Mouse (Mus musculus): ENCODE results near the gene Ssbp2.

The Ssbp2 gene

DNA sequence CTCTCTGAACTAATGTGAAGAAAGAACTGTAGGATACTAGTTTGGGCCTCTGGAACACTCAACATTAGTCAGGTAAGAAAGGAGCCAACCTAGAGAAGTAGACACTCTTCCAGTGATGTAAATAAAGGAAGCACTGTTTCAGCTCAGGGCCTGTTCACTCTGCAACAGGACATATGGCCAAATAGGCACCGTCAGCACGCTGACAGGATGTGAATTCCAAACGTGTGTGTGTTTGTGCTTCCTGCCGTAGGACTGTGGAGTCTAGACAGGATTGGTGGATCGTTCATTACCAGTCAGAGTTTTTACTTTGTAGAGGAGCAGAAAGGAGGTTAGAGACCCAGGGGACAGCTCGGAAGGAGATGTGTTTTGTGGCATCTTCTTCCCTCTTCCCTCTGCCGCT is 174.0 kb downstream of the Ssbp2 start:
- DNase-seq (ENCODE audit: low spot score) = no peak

DNA sequence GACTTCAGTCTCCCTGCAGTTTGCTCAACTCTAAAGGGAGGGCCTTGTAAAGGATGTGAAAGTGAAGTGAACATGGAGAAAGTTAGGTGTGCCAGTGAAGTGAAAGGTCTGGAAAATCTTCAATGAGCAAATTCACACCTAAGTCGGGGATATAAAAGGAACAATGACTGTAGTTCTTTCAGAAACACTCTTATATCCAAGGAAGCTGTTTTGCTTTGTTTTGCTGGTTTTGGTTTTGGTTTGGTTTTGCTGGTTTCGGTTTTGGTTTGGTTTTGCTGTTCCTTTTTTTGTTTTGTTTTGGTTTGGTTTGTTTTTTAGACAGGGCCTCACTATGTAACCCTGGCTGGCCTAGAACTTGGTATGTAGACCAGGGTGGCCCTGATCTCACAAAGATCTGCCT is 175.9 kb downstream of the Ssbp2 start:
- DNase-seq (ENCODE audit: low spot score) = no peak

DNA sequence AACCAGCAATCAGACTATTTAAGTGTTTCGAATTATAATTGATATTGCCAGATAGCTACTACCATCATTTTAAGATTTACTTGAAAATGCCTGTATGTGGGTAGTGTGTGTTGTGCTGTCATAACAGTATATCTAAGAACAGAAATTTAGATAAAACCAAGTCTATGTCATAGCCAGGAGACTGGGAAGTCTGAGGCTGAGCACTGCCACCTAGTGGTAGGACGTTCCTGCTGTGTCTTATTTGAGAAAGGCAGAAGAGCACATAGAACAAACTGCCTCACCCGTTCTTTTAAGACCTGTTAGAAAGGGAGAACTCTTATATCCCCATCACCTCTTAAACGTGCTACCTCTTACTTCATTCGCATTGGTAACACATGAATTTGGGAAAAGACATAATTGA is 176.7 kb downstream of the Ssbp2 start:
- DNase-seq (ENCODE audit: low spot score) = peak; percentile 88

DNA sequence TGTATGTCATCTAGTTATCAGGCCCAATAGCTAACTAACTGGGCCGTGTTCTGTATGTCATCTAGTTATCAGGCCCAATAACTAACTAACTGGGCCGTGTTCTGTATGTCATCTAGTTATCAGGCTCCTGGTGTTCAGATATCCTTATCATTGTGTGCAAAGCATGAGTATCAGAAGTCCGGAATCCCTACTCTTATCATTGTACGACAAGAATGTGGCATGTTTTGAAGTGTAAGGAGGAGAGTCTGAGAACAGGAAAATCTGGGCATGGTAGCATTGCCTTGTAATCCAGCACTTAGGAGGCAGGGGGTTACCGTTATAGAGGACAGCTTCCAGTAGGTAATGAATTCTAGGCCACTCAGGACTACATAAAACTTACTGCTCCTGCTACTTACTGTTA is 178.8 kb downstream of the Ssbp2 start:
- DNase-seq (ENCODE audit: low spot score) = no peak

DNA sequence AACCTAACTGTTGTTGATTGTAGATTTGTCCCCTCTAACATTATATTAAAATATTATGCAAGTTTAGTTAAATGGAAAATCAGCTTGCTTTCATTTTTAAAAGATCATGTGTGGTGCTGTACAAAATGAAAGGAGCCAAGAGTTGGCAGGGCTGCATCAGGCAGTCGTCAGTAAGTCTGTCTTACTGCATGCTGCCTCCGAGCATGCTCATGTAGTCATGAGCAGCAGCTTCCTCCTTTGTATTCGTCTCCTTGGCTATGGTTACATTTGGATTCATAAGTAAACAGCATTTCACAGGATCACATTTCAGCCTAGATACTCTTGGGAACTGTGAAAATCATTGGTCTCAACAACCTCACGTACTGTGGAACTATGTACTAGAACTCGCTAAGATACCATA is 180.1 kb downstream of the Ssbp2 start:
- no peak for DNase-seq (ENCODE audit: low spot score)

DNA sequence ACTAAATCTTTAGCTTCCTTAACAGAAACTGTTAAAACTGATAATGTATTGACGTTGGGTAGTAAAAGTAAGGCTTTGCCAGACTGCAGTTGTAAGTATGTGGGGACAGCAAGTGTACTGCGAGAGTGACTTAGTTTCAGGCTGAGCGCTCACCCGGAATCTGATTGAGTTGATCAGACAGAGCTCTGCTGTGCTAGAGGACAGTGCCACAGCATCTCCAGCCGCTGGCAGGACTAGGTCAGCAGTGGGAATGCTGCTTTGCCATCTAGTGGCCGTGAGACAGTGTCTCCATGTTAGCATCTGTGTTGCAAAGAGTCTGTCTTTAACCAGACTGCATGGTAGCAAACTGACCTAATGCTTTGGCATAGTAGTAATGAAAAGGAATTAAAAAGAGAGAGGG is 188.2 kb downstream of the Ssbp2 start:
- DNase-seq (ENCODE audit: low spot score) = peak; percentile 71

DNA sequence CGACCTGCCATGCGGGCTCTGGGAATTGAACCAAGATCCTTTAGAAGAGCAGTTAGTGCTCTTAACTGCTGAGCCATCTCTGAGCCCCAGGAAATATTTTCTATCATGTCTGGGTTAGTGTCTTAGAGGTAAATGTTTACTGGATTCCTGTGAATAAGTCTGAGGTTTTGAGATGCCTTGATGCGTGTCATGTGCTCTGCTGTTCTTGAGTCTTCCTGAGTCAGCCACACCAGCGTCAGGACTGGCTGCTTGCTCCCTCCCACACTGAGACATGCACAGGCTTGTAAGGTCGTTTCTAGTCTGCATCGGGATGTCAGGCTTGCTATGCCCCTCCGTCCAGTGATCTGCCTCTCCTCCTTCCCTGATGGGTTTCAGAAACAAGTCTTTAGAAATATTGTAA is 189.8 kb downstream of the Ssbp2 start:
- no peak for DNase-seq (ENCODE audit: low spot score)

DNA sequence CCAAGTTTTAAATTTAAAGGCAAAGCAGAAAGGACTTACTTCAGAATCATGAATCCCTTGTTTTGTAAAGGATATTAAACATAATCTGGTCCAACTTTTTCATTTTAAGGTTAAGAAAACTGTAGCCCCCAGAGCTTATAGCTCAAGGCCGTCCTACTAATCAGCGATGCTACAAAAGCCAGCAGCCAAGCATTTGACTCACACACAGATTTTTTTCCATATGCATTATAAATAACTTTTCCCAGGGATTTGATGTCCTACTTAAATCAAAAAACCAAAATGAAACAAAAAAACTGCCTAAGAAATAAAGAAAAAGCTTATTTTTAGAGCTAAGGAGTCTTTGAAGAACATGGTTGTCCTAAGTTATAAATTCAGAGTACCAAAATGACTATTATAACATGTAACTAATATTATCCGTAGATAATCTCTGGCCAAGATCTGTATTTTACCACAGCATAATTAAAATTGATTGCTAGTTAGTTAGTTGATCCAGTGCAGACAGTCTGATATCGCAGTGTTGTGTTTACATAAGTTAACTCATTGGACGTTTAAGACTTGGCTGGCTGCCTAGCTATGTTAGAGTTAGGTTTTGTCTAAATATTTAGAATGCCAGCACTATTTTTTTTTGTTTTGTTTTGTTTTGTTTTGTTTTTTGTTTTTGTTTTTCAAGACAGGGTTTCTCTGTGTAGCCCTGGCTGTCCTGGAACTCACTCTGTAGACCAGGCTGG is 201.1 kb downstream of the Ssbp2 start:
- no peak for DNase-seq (ENCODE audit: low spot score)

DNA sequence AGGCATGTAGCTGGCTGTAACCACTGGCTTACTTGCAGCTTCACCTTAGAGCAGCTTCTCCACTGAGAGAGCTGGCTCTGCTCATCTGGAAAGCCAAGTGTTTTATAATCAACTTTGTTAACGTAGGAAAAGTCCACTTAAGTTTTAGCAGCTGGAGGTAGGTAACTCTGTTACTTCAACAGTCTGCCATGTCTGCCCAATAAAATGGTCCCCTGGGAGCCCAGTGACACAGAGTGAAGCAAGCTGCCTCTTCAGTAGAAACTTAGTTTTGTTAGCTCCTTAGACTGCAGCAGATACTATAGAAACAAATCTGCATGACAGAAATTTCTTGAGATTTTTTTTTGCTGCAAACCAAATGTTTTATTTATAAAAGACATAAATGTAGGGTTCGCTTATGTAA is 202.7 kb downstream of the Ssbp2 start:
- peak; percentile 46 for DNase-seq (ENCODE audit: low spot score)

DNA sequence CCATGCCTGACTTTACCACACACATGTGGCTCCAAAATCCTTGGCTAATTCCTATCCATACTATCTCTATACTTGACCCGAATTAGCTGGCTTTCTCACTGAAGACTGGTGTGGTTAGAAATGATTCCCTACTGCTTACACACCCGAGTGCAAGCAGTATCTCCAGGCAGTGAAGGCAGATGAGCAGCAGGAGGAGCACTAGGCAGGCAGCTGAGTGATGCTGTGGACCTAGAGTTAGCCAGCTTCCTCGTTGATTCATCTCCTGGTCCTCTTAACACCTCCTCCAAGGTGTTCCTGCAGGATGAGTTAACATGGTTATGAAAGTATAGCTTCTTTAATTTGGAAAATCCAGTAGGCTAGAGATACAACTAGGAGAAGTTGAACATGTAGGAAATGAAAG is 213.2 kb downstream of the Ssbp2 start:
- no peak for DNase-seq (ENCODE audit: low spot score)

DNA sequence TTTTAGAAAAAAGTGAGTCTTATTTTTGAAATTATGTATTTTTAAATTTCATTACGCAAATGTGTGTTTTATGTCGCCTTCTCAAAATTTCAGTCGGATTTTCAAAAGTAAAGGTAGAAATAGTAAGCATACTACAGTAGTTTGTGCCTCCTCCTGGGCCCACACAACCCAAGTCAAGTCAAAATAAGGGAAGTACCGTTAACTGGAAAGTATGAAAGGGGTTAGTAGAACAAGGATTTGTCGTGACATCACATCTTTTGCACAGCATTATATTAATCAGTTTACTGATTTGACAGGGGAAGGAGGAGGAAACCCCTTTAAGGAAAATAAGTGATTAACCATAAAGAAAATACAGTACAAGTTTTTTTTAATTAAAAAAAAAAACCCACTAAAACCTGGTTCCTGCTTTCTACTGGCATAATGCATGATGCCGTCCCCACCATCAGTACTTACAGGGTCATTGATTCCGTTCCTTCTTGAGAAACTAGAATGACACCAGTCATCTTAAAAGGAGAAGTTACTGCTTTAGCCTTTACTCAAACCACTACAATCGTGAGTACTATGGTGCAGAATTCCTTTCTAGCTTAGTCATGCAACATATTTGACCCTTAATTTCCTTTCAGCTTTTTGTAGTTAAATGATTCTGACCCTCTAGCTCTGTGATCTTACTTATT is 220.8 kb downstream of the Ssbp2 start:
- DNase-seq (ENCODE audit: low spot score) = no peak

DNA sequence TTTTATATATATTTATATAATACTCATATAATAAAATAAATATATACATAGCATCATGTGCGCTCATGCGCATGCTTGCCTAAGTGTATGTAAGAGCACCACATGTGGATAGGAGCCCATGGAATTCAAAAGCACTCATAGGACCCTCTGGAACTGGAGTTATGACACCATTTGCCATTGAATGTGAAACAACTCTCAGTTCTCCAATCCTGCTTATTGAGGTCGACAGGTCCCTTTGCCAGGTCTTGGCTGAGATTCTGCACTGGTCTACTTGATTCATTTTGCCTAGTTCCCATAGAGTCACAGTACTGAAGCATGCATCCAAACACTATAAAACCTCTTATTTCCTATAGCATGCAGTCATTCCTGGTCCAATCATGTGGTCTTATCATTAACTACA is 221.4 kb downstream of the Ssbp2 start:
- no peak for DNase-seq (ENCODE audit: low spot score)

DNA sequence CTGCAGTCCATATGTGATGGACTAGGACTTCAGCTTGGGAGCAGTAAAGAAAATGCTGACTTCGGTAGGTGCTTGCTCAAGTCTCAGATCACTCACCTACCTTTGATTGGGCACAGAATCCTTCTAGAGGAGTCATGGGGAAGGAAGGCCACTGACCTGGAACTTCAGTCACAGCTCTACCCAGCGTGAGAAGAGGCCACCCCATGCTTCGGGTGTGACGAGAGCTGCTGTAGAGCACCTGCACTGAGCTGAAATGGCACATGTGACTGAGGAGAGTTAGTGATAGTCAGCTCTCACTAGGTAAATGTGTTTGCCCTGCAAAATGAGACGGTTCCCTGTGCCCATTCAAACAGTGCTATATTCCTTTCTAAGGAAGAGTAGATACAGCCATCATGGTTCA is 230.0 kb downstream of the Ssbp2 start:
- no peak for DNase-seq (ENCODE audit: low spot score)

DNA sequence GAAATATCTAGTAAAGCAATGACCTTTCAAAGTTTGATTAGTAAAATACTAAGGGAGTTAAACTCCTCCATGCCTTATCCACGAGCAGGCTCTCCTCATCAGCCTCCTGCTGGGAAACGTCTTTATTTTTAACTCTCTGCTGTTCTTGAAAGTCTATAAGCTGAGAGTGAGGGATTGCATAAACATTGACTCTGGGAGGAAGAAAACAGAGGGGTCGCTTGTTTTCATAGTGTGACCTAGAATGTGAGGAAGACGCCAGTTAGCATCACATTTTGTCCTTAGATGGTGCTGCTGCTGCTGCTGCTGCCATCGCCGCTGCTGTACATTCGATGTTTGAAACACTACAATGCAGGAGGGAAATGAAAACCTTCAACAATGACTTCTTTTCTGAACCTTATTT is 233.5 kb downstream of the Ssbp2 start:
- DNase-seq (ENCODE audit: low spot score) = no peak

DNA sequence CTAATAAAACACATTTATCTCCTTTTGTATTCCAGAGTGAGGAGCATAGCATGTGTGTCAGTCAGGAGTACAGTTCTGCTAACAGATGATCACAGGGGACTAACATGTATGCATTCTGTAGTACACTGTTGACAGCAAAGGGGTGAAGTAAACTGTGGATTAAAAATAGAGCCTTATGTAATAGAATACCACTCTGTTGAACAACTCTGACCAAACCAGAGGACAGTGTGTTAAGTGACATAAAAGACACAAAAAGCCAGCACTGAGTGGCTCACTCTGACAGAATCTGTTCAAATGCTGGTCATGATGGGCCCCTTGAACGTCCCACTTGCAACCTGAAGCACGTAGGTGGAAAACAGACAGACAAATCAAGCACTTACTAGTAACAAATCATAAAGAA is 235.3 kb downstream of the Ssbp2 start:
- DNase-seq (ENCODE audit: low spot score) = no peak

DNA sequence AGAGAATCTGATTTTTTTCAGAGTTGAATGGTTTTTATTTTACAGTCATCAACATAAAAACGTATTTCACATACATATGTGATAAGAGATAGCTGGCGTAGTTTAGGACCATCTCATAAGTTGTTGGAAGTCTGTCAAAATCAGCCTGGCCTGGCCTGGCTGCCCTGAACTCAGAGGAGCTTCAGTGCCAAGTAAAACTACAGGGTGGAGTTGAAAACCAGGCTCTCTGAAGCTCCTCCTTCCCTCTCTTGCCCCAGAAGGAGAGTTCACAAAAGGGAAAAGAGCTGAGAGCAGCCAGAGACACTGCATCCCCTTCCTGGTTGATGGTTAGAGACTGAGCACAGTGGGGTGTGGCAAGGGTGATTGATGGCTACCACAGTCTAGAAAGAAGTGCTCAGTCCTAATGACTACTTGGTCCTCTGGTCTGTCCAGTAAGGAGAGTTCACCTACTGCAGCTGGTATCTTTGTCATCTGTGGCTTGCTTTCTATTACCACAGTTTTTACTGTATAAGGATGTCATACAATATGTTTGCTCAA is 236.1 kb downstream of the Ssbp2 start:
- DNase-seq (ENCODE audit: low spot score) = no peak

DNA sequence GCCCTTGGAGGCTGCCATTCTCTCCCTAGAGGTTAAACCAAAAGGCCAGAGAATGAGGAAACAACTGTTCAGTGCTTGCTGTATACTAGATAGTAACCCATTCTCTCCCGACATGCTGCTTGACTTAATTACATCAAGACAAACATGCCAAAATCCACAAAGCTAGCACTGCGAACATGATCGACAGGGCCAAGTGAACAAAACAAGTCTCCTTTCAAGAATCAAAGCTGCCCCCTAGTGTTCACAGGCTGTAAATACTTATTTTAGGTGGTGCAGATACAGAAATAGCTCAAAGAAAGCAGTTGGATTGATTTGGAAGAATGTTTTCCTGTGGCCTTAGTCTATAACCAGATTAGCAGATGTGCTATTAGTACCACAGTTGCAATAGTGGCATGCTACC is 236.9 kb downstream of the Ssbp2 start:
- peak; percentile 35 for DNase-seq (ENCODE audit: low spot score)

DNA sequence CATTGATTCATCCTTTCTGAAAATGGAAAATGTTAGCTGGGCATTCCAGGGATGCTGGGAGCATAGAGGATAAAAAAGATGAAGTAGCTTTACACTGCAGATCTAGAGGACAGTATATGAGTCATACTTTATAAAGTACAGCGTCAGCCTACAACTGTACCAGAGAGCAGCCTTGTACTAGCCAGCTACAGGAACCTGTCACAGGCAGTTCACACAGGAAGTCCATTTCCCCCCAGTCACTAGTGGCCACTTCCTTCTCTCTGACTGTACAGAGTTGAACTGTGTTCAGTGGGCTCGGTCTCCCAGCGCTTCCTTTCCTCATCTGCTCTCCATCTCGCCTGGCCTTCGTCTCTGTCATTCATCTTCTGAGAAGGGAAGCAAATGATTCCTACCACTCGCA is 242.3 kb downstream of the Ssbp2 start:
- DNase-seq (ENCODE audit: low spot score) = no peak

DNA sequence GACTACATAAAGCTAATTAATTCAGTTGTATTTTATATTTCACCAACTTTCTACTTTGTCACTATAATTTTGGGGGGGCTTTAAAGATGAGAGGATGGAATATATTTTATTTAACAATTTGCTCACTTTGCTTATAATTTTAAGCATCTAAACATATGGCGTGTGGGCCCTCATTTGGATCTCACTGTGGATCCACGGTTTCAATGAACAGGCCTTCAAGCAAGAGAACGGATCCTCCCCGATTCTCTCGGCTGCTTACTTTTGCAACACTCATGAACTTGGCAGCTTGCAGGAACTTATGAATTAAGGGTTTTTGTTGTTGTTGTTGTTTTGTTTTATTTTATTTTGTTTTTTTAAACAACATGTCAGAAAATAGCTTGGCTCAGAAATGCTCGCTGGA is 259.4 kb downstream of the Ssbp2 start:
- DNase-seq (ENCODE audit: low spot score) = no peak

DNA sequence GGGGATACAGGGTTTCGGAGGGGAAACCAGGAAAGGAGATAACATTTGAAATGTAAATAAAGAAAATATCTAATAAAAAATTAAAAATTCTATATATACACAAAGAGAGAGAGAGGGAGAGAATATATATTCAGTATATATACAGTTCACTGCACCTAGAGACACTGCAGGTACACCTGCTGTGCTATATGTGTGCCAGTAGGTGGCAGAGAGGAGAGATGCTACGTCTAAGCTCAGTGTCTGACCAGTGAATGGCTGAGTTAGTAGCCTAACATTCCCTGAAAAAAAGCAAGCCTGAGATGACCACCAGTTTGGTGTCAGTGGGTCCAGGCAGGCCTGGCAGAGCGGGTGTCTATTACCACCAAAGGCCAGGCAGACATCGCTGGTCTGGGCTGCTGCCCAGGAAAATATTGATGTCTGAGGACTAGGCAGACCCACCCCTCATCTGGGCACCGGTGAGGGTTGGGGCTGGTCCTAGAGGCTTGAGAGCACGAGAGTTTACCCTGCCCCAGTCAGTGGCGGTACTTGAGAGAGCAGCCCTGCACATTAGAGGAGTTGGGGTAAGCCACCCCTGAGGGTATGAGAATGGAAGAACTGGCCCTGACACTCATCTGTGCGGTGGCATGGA is 263.1 kb downstream of the Ssbp2 start:
- no peak for DNase-seq (ENCODE audit: low spot score)

DNA sequence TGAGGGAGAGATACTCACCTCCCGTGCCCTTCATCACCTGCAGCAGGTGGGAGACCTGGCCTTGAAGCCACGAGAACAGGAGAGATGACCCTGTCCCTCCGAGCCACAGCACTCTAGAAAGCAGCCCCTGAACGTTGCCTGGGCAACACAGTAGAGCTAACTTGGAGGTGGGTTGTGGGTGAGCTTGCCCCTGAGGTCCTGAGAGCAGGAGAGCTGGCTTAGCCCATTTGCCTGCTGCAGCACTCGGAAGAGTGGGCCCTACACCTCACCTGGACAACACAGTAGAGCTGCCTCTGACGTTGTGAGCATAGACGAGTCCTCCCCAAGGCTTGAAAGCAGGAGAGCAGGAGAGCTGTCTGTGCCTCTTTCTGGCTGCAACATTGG is 263.6 kb downstream of the Ssbp2 start:
- DNase-seq (ENCODE audit: low spot score) = no peak

DNA sequence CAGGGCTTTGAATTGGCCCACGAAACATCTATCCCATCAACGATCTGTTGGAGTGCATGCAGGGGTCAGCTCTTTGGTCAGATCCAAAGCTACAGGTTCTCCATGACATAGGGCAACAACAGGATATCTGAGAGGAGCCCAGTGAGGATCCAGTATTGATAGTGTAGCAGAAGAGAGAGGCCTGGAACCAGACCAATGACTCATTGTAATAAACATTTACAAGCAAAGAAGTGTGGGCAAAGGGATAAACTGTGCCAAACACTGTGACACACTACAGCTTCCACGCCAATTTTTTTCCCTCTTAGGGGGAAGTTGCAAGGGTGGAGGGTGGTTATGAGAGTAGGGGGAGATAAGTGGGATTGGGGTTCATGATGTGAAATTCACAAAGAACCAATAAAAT is 264.1 kb downstream of the Ssbp2 start:
- no peak for DNase-seq (ENCODE audit: low spot score)

DNA sequence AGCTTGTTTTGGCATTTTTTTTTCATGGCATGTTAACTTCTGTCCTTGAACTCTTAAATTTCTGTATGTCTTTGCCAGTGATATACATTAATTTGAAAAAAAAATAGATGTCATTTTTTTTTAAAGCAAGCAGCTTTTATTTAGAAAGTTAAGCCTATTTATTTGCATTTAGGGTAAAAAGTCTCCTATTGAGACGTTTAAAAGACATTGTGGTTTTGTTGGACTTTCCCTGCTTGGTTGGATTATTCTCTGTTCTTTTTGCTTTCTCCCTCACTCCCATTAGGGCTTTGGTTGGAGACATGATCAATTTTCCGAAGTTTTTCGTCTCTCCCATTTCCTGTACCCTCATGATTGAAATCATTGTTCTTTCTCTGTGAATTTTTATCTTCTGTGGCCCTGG is 265.0 kb downstream of the Ssbp2 start:
- DNase-seq (ENCODE audit: low spot score) = no peak
